Mouse (Mus musculus) kidney, postnatal 0 days (tissue): ENCODE data around the gene Tmem151a. TPM values are rescaled to one million over a fixed set of nuclear protein-coding genes. Genes with fewer than 3 reads are reported as not detected.

ENCODE experiments used
- ATAC-seq: fragments of 200-750 bp; cut with Nextera tagmentation; replicated peaks from 2 replicates; pipeline ENCODE4 v1.8.0; 2017; ENCODE audit warnings: low read depth, moderate number of reproducible peaks, moderate TSS enrichment, moderate library complexity; ENCODE audit not compliant: low FRiP score
- DNase-seq: peaks from one replicate; pipeline ENCODE4 v3.0.0-alpha.2; 2016; ENCODE audit warnings: low spot score
- H3K27ac ChIP-seq: fragments of 300-500 bp; sonication (generic); 2 replicates; pipeline ENCODE4 v1.5.1; 2014; ENCODE audit warnings: mild to moderate bottlenecking
- H3K27me3 ChIP-seq: fragments of 300-500 bp; sonication (generic); 2 replicates; pipeline ENCODE4 v1.6.1; 2014; ENCODE audit warnings: low read length, mixed read lengths; ENCODE audit not compliant: insufficient read depth
- H3K36me3 ChIP-seq: fragments of 300-500 bp; sonication (generic); 2 replicates; pipeline ENCODE4 v1.6.1; 2014; ENCODE audit warnings: low read length, mixed read lengths; ENCODE audit not compliant: insufficient read depth
- H3K4me1 ChIP-seq: fragments of 300-500 bp; sonication (generic); replicated peaks from 2 replicates; pipeline ENCODE4 v1.6.1; 2014; ENCODE audit warnings: antibody characterized with exemption, low read length, mixed read lengths; ENCODE audit not compliant: insufficient read depth
- H3K4me2 ChIP-seq: fragments of 300-500 bp; sonication (generic); 2 replicates; pipeline ENCODE4 v1.6.1; 2014; ENCODE audit warnings: mild to moderate bottlenecking, low read length, moderate library complexity, mixed read lengths
- H3K4me3 ChIP-seq: fragments of 300-500 bp; sonication (generic); replicated peaks from 2 replicates; pipeline ENCODE4 v1.5.1; 2014; ENCODE audit warnings: low read depth, low read length
- H3K9ac ChIP-seq: fragments of 300-500 bp; sonication (generic); 2 replicates; pipeline ENCODE4 v1.6.1; 2014; ENCODE audit warnings: low read depth, low read length
- H3K9me3 ChIP-seq: fragments of 300-500 bp; sonication (generic); replicated peaks from 2 replicates; pipeline ENCODE4 v1.6.1; 2016; ENCODE audit warnings: low read length, inconsistent platforms, mixed read lengths
- CTCF ChIP-seq: IDR thresholded peaks from 2 replicates; pipeline ENCODE4 v1.5.1; 2016; ENCODE audit warnings: antibody characterized with exemption, low read depth, mild to moderate bottlenecking, moderate library complexity
- WGBS: fragments of 180-500 bp; shearing (Covaris S2); extraction: QIAGEN DNeasy Blood & Tissue Kit; methylation state at CpG from one replicate; pipeline ENCODE4 v1.1.7; 2014; 5-methylcytosine and 5-hydroxymethylcytosine counted together
- polyA plus RNA-seq: library from polyadenylated mRNA; unstranded; fragments of >200 nt; fragmentation: Nextera tagmentation; extraction: Ambion mirVana; gene quantifications from 2 replicates; pipeline ENCODE4 v1.2.1, GENCODE M21; 2015

The Tmem151a gene
- polyA plus RNA-seq, 1 experiment from 2014 or later: 2.1 TPM

DNA sequence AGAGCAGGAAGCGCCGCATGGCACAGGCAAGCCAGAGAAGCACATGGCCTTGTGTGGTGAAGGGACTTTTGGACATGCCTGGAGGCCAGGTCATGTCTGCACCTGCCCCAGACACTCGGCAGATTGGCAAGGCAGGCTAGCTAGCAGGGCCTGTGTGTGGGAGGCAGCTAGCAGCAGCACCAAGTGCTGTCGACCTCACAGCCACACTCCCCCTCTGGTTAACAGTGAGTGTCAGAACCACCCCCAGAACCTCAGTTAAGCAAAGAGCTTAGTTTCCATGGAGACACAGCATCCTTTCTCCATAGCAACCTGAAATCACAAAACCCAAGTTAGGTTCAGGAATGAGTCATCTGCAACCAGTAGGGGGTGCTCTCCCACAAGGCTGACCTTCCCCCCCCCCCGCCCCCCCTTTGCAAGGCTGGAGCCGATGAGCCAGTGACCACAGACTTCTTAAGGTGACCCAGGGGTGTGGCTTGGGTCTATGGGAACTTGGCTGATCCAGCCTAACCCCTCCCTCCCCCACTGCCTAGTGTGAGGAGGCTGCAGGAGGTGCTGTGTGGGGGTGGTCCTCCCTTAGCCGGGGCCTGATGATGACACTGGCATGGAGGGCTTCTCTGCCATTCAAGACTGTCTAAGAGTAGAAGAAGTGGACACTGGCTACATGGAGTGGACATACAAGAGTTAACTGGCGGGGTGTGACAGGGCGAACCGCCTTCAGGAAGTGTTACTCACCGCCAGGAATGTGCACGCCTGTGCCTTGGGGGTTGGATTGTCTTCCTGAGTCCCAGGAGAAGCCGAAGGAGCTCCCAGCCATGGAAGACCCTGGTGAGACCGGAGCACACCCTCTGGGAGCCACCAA is 35.1 kb downstream of the Tmem151a start, which contains the start of gene Rin1:
TSS of gene Rin1 (plus strand) at position 435 of the 859 bp plus-strand sequence.
- Histone ChIP-seq H3K27ac (no peak within 1 kb of the TSS; the same call in 1 of the 2 replicates), H3K4me1 (peaks cover 16% of the 10 kb centered on the region), H3K9me3 (no peaks in the 10 kb centered on the region), H3K4me2 (peak within 1 kb of the TSS; percentile 54), H3K27me3 (no peaks in the 10 kb centered on the region), H3K9ac (peak within 1 kb of the TSS; percentile 35; the same call in 1 of the 2 replicates), H3K36me3 (0 out of 2 replicates have a peak, but pooled peaks cover 22% of the 10 kb centered on the region), H3K4me3 (peak within 1 kb of the TSS; percentile 22)
- ATAC-seq (peak; percentile 62), DNase-seq (peak; percentile 81)
- peak; percentile 75 for TF ChIP-seq CTCF
- 12% methylated on average over 14 of the region's 14 CpGs for WGBS

DNA sequence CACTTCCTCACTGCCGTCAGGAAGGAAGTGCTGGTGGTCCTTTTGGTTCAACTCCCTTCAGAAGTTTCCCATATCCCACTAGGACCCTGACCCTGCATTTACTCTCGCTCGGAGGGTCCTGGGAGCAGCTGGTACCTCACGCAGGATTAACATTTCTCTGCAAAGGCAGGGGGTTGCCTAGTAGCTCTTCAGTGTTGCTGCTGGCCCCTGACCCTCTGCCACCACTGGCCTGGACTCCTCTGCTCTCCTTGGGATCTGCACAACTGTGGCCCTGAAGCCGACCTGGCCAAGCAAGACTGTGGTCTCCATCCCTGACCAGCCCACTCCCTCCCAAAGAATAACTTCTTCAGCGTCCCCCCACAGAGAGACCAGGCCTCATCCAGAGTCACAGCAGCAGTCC is 36.0 kb downstream of the Tmem151a start:
- Histone ChIP-seq H3K9me3 (no peaks in the 10 kb centered on the region), H3K36me3 (0 out of 2 replicates have a peak, but pooled peaks cover 22% of the 10 kb centered on the region), H3K27ac (no peak overlapping the region), H3K4me3 (no peak overlapping the region), H3K4me2 (no peak overlapping the region), H3K27me3 (no peaks in the 10 kb centered on the region), H3K9ac (no peak overlapping the region), H3K4me1 (peaks cover 16% of the 10 kb centered on the region)
- DNase-seq (no peak), ATAC-seq (no peak)
- TF ChIP-seq CTCF: no peak
- 79% methylated on average over 6 of the region's 6 CpGs for WGBS

DNA sequence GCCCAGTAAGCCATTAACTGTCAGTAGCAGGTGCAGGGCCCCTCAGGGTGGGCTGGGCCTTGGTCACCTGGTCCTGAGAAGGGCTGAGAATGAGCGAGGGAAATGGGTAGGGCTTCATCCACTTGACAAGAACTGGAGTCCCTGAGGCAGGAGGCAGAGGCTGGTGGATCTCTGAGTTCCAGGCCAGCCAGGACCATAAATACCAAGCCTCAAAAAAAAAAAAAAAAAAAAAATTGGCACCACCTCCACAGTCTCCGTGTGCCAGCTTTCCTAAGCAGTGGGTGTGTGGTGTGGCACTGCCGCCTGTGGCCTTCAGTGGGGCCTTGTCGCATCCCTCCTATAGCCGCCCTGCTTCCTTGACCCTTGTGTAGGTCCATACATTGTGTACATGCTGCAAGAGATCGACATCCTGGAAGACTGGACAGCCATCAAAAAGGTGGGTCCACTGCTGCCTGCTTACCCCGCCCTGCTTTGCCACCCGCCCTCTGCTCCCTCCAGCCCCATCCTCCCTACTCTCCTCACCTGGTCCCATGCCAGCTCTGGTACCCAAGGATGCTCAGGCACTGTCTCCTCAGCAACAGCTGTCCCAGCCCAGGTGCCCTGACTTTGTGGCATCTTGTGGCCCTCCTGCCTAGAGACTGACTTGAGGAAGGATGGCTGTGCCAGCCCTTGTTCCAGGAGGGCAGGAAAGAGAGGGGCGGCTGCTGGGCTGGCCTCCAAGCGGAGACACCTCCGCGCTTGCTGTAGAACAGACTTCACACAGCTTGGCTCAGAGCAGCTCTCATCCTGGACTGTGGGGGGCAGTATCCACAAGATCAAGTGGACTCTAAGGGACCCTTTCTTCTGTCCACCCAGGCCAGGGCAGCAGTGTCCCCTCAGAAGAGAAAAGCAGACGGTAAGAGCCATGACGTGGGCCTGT is 36.9 kb downstream of the Tmem151a start:
- no peak overlapping the region for H3K27ac ChIP-seq
- H3K4me2 ChIP-seq: no peak overlapping the region
- ATAC-seq (no peak), DNase-seq (no peak)
- TF ChIP-seq CTCF: 0 out of 2 replicates have a peak, but pooled peaks have one; percentile 14
- no peak overlapping the region for H3K9ac ChIP-seq
- H3K9me3 ChIP-seq: no peaks in the 10 kb centered on the region
- H3K4me1 ChIP-seq: peaks cover 16% of the 10 kb centered on the region
- WGBS: 84% methylated on average over 14 of the region's 14 CpGs
- H3K4me3 ChIP-seq: no peak overlapping the region
- H3K27me3 ChIP-seq: no peaks in the 10 kb centered on the region
- 0 out of 2 replicates have a peak, but pooled peaks cover 24% of the 10 kb centered on the region for H3K36me3 ChIP-seq

DNA sequence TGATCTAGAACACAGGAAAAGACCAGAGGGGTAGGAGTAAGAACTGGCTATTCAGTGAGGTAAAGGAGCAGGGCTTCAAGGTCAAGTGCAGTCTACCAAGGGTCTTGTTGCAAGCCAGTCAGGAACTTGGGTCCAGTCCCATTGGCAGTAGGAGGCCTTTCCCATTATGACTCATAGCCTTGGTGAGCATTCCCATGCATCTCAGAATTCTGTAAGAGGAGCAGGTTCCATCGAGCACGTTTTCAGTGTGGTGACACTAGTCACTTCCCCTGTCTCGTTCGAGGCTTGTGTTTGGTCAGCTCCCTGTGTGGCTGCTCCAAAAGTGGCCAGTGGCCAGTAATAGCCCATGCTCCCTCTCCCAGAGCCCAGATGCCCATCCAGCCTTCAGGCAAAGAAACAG is 39.8 kb downstream of the Tmem151a start:
- no peak overlapping the region for H3K9ac ChIP-seq
- H3K4me2 ChIP-seq: no peak overlapping the region
- TF ChIP-seq CTCF: no peak
- H3K4me1 ChIP-seq: peaks cover 12% of the 10 kb centered on the region
- 0 out of 2 replicates have a peak, but pooled peaks cover 24% of the 10 kb centered on the region for H3K36me3 ChIP-seq
- DNase-seq (no peak), ATAC-seq (no peak)
- H3K27ac ChIP-seq: no peak overlapping the region
- H3K4me3 ChIP-seq: no peak overlapping the region
- no peaks in the 10 kb centered on the region for H3K9me3 ChIP-seq
- no peaks in the 10 kb centered on the region for H3K27me3 ChIP-seq
- 82% methylated on average over 4 of the region's 4 CpGs for WGBS

DNA sequence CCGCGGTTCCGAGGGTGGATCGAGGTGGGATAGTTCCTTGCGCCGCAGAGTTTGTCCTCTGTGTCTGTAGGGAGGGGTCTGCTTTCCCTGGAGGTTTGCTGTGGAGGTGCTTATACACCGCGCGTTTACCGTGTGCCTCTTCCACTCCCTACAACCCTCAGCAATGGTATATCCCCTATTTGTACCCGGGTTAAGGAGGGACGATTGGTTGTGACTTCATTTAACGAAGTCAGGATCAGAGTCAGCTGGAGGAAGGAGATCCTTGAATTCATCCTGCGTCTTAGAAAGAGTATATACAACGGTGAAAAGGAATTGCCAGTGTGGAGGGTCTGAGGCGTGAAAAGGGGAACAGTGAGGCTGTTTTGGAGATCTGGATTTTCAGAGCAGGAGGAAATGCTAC is 43.7 kb downstream of the Tmem151a start:
- Histone ChIP-seq H3K27me3 (no peaks in the 10 kb centered on the region), H3K4me3 (peak overlapping the region; percentile 79), H3K4me1 (peaks cover 23% of the 10 kb centered on the region), H3K27ac (peak overlapping the region; percentile 80; the same call in 1 of the 2 replicates), H3K9ac (peak overlapping the region; percentile 78), H3K4me2 (peak overlapping the region; percentile 98), H3K36me3 (0 out of 2 replicates have a peak, but pooled peaks cover 9% of the 10 kb centered on the region), H3K9me3 (no peaks in the 10 kb centered on the region)
- no peak for TF ChIP-seq CTCF
- WGBS: 2% methylated on average over 16 of the region's 16 CpGs
- DNase-seq (no peak), ATAC-seq (no peak; the same call in 1 of the 2 replicates)
